Mouse (Mus musculus): Measurements from ENCODE around the gene Zfp410. TPM values are rescaled to one million over a fixed set of nuclear protein-coding genes. Genes with fewer than 3 reads are reported as not detected.

Zfp410 gene
- polyA plus RNA-seq (2012; rRNA removed): 25.1 and 28.1 TPM in 2 replicates

GRCm38 (mm10) chr12:84316721-84317621 lies at the start of gene Zfp410:
Gene Zfp410, plus strand, starts transcription at chr12:84316852.

GRCm38 (mm10) chr12:84284885-84285592 lies 31.6 kb upstream of the Zfp410 start, which contains the start of gene Ptgr2:
Gene Ptgr2, plus strand, starts transcription at chr12:84285232.

GRCm38 (mm10) chr12:84361555-84362489 lies 45.2 kb downstream of the Zfp410 start, which contains the start of the genes Coq6 and Fam161b:
Gene Coq6, plus strand, starts transcription at chr12:84361657.
Gene Fam161b, minus strand, starts transcription at chr12:84361833.

Other genes starting within 250 kb of the Zfp410 start
- 0.43 and 1.1 TPM in 2 replicates for gene Acot5, start 247.5 kb upstream of the Zfp410 start, polyA plus RNA-seq (2012; rRNA removed)
- 6.7 and 8.8 TPM in 2 replicates for gene Acot6, start 216.2 kb upstream of the Zfp410 start, polyA plus RNA-seq (2012; rRNA removed)
- gene Dnal1, start 202.5 kb upstream of the Zfp410 start, polyA plus RNA-seq (2012; rRNA removed): 5.1 and 5.3 TPM in 2 replicates
- 0.70 and 0.77 TPM in 2 replicates for gene Pnma1, start 168.4 kb upstream of the Zfp410 start, polyA plus RNA-seq (2012; rRNA removed)
- 14.0 and 15.7 TPM in 2 replicates for gene Elmsan1, start 98.0 kb upstream of the Zfp410 start, polyA plus RNA-seq (2012; rRNA removed)
- gene Ptgr2, start 31.6 kb upstream of the Zfp410 start, polyA plus RNA-seq (2012; rRNA removed): 5.3 and 6.0 TPM in 2 replicates
- 53.8 and 70.6 TPM in 2 replicates for gene Coq6, start 44.8 kb downstream of the Zfp410 start, polyA plus RNA-seq (2012; rRNA removed)
- 1.7 and 1.9 TPM in 2 replicates for gene Fam161b, start 45.0 kb downstream of the Zfp410 start, polyA plus RNA-seq (2012; rRNA removed)
- 4.2 and 5.4 TPM in 2 replicates for gene Entpd5, start 92.2 kb downstream of the Zfp410 start, polyA plus RNA-seq (2012; rRNA removed)
- 0.24 and 0.33 TPM in 2 replicates for gene Bbof1, start 92.2 kb downstream of the Zfp410 start, polyA plus RNA-seq (2012; rRNA removed)
- 2.2 and 3.2 TPM in 2 replicates for gene Rnf113a2, start 100.3 kb downstream of the Zfp410 start, polyA plus RNA-seq (2012; rRNA removed)
- gene Aldh6a1, start 134.2 kb downstream of the Zfp410 start, polyA plus RNA-seq (2012; rRNA removed): 11.9 and 14.0 TPM in 2 replicates
- gene Lin52, start 134.6 kb downstream of the Zfp410 start, polyA plus RNA-seq (2012; rRNA removed): 6.6 and 8.4 TPM in 2 replicates

Measured in ovary, adult 2 months (tissue).